16 mouse cellular contexts compared by ENCODE assay signal in genomic region chr4:139014793-139015192, GRCm38 (mm10). TPM values are rescaled to one million over a fixed set of nuclear protein-coding genes. Genes with fewer than 3 reads are reported as not detected.
A peak's percentile ranks its signal among the peaks of the same experiment; 100 is the strongest.
DNase-seq lines count a peak whose midpoint lies in the region; ATAC-seq and TF ChIP-seq lines count a peak whose summit lies in the region.
"Had no signal": no experiment of that assay in that cellular context is flagged by ENCODE, and none has a peak within 500 bp of the region (broad histone marks: within the 10 kb centered on the region; RNA-seq: fewer than 3 reads in every experiment).

No protein-coding gene starts in this region.

- no peak for TF ChIP-seq EP300 in heart, postnatal 0 days (IDR thresholded peaks at IDR 0.05; ENCODE audit: low read depth)
- TF ChIP-seq EP300 in lung, postnatal 0 days (IDR thresholded peaks at IDR 0.05), result no peak

- no peak for ATAC-seq in heart, postnatal 0 days (ENCODE audit: insufficient read depth, low read depth)
- no peak for ATAC-seq in lung, postnatal 0 days

- peaks cover 2% of the 10 kb centered on the region; the same call in 1 of the 2 replicates for H3K4me1 ChIP-seq in heart, postnatal 0 days (ENCODE audit: control insufficient read depth, insufficient read depth)
- no peaks in the 10 kb centered on the region for H3K4me1 ChIP-seq in lung, postnatal 0 days (ENCODE audit: insufficient read depth, low read depth, low read length)
- peaks cover 11% of the 10 kb centered on the region for H3K4me1 ChIP-seq in E14TG2a.4 (replicated peaks; ENCODE audit: low read depth, low read length)

- H3K4me2 ChIP-seq in heart, postnatal 0 days (ENCODE audit: low read depth, low read length), result no peak overlapping the region
- no peak overlapping the region for H3K4me2 ChIP-seq in lung, postnatal 0 days (replicated peaks; ENCODE audit: low read depth, low read length)
- H3K4me2 ChIP-seq: neural tube, embryonic 13.5 days had no signal

- TF ChIP-seq CTCF in heart, postnatal 0 days (IDR thresholded peaks at IDR 0.05; ENCODE audit: low read depth), result peak; percentile 25; the same call in 1 of the 2 replicates
- peak; percentile 51 for TF ChIP-seq CTCF in lung, postnatal 0 days (IDR thresholded peaks at IDR 0.05)
- TF ChIP-seq CTCF in E14TG2a.4 (conservative IDR thresholded peaks at IDR 0.05; ENCODE audit: low read length), result peak; percentile 70

- H3K9ac ChIP-seq in heart, postnatal 0 days (replicated peaks; ENCODE audit: low read depth, low read length), result no peak overlapping the region
- no peak overlapping the region for H3K9ac ChIP-seq in lung, postnatal 0 days (replicated peaks; ENCODE audit: low read depth)
- H3K9ac ChIP-seq: neural tube, embryonic 13.5 days had no signal

- no peak for DNase-seq in heart, postnatal 0 days (ENCODE audit: low spot score)
- DNase-seq in heart, adult 9 months (ENCODE audit: low spot score in 2 of 2), result no peak
- no peak for DNase-seq in lung, postnatal 0 days (ENCODE audit: low spot score)
- no peak for DNase-seq in lung, postnatal 25 days (ENCODE audit: low spot score)
- DNase-seq in induced T-regulatory cell, adult 2 months (ENCODE audit: low read depth), result peak; percentile 39
- DNase-seq in Muller cell, postnatal 12 days (ENCODE audit: inconsistent ontology term), result no peak
- DNase-seq in yolk sac, embryonic 10.5 days (ENCODE audit: low spot score), result no peak
- DNase-seq: adrenal gland, postnatal 36 days; cerebellum, postnatal 36 days; gastrocnemius, postnatal 10 days; heart, postnatal 36 days; left cerebral cortex, postnatal 4 days; right cerebral cortex, postnatal 25 days had no signal

- no peaks in the 10 kb centered on the region for H3K27me3 ChIP-seq in heart, postnatal 0 days (ENCODE audit: control insufficient read depth, insufficient read depth, low read length)
- no peaks in the 10 kb centered on the region for H3K27me3 ChIP-seq in lung, postnatal 0 days (replicated peaks; ENCODE audit: insufficient read depth, low read length)
- no peaks in the 10 kb centered on the region for H3K27me3 ChIP-seq in E14TG2a.4 (ENCODE audit: insufficient read depth, low read length)
- H3K27me3 ChIP-seq: neural tube, embryonic 13.5 days had no signal

- WGBS in heart, postnatal 0 days, result 81% methylated on average over 6 of the region's 6 CpGs
- 84% methylated on average over 6 of the region's 6 CpGs for WGBS in lung, postnatal 0 days

- no peak overlapping the region for H3K27ac ChIP-seq in heart, postnatal 0 days (ENCODE audit: low read depth)
- no peak overlapping the region for H3K27ac ChIP-seq in lung, postnatal 0 days (ENCODE audit: low read length)
- H3K27ac ChIP-seq: neural tube, embryonic 13.5 days had no signal

- no peak overlapping the region for H3K4me3 ChIP-seq in heart, postnatal 0 days (ENCODE audit: low read depth, low read length)
- H3K4me3 ChIP-seq in lung, postnatal 0 days (ENCODE audit: low read depth, low read length), result no peak overlapping the region
- H3K4me3 ChIP-seq in E14TG2a.4 (replicated peaks; ENCODE audit: low read length), result no peak overlapping the region
- H3K4me3 ChIP-seq: megakaryocyte, embryonic 14.5 days; neural tube, embryonic 13.5 days had no signal

- peaks cover 6% of the 10 kb centered on the region; the same call in 1 of the 2 replicates for H3K9me3 ChIP-seq in heart, postnatal 0 days (replicated peaks; ENCODE audit: control insufficient read depth, low read length)
- H3K9me3 ChIP-seq in lung, postnatal 0 days (ENCODE audit: low read length), result no peaks in the 10 kb centered on the region
- H3K9me3 ChIP-seq in E14TG2a.4 (ENCODE audit: low read length), result no peaks in the 10 kb centered on the region
- H3K9me3 ChIP-seq: neural tube, embryonic 13.5 days had no signal

- H3K36me3 ChIP-seq in heart, postnatal 0 days (replicated peaks; ENCODE audit: control insufficient read depth, insufficient read depth, low read length), result no peaks in the 10 kb centered on the region
- H3K36me3 ChIP-seq in lung, postnatal 0 days (ENCODE audit: insufficient read depth, low read length), result no peaks in the 10 kb centered on the region
- peaks cover 3% of the 10 kb centered on the region; the same call in 1 of the 2 replicates for H3K36me3 ChIP-seq in E14TG2a.4 (ENCODE audit: insufficient read depth, low read length)
- H3K36me3 ChIP-seq: neural tube, embryonic 13.5 days had no signal

RNA-seq across cellular contexts. Expression of gene Tmco4, which starts 42.1 kb away (rescaled TPM):
- 16.9 and 18.8 TPM in 2 replicates for total RNA-seq in heart, postnatal 0 days (2014; rRNA removed; ENCODE audit: low replicate concordance)
- 6.2 and 7.7 TPM in 2 replicates for polyA plus RNA-seq in heart, postnatal 0 days (2015; fragmentation: Nextera tagmentation; extraction: Ambion mirVana)
- 8.3 and 8.5 TPM in 2 replicates for polyA plus RNA-seq in lung, postnatal 0 days (2015; fragmentation: Nextera tagmentation; extraction: Ambion mirVana)

RNA-seq across cellular contexts. Expression of gene Rnf186, which starts 47.9 kb away (rescaled TPM):
- total RNA-seq in heart, postnatal 0 days (2014; rRNA removed; ENCODE audit: low replicate concordance), result not detected in 2 replicates
- 0.10 TPM in 1 of 2 replicates, not detected in the other for polyA plus RNA-seq in heart, postnatal 0 days (2015; fragmentation: Nextera tagmentation; extraction: Ambion mirVana)
- polyA plus RNA-seq in lung, postnatal 0 days (2015; fragmentation: Nextera tagmentation; extraction: Ambion mirVana), result 17.9 and 21.6 TPM in 2 replicates
- total RNA-seq: adrenal gland, postnatal 36 days; gastrocnemius, postnatal 10 days; heart, postnatal 36 days; left cerebral cortex, postnatal 4 days had no signal
- polyA plus RNA-seq: neural tube, embryonic 13.5 days had no signal

Comparison
In these comparisons a context has a peak if more than half of its experiments do, and no peak if none do; other contexts are left out.
1. RNA of gene Rnf186, which starts 47.9 kb away (polyA plus RNA-seq): 17.9 to 21.6 TPM in lung, postnatal 0 days; 0.10 TPM in heart, postnatal 0 days; every median in the first group is over 10 times any median in the second.
2. Peak in every context shown above with its lines, with median percentiles within 50 percentile points of each other: CTCF ChIP-seq.